Mouse (Mus musculus): ENCODE data around the gene Itgad.
A peak's percentile ranks its signal among the peaks of the same experiment; 100 is the strongest.

The Itgad gene

DNA sequence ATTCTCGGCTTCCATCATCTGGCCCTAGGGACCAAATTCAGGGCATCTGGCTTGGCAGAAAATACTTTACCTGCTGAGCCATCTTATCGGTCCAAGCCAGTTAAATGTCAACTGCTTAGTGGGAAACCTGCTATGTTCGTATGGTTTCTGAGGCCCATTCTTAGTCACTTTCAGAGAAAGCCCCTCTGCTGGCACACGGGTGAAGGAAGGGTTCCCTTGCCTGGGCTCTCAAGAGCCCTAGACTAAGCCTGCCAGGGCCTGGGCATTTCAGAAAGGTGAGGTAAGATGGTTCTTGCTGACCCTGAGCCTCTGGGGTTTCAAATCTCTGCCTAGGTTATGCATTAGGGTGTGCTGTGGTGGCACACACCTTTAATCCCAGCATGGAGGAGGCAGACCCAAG lies 91.4 kb downstream of the Itgad start:
- no peak for DNase-seq

DNA sequence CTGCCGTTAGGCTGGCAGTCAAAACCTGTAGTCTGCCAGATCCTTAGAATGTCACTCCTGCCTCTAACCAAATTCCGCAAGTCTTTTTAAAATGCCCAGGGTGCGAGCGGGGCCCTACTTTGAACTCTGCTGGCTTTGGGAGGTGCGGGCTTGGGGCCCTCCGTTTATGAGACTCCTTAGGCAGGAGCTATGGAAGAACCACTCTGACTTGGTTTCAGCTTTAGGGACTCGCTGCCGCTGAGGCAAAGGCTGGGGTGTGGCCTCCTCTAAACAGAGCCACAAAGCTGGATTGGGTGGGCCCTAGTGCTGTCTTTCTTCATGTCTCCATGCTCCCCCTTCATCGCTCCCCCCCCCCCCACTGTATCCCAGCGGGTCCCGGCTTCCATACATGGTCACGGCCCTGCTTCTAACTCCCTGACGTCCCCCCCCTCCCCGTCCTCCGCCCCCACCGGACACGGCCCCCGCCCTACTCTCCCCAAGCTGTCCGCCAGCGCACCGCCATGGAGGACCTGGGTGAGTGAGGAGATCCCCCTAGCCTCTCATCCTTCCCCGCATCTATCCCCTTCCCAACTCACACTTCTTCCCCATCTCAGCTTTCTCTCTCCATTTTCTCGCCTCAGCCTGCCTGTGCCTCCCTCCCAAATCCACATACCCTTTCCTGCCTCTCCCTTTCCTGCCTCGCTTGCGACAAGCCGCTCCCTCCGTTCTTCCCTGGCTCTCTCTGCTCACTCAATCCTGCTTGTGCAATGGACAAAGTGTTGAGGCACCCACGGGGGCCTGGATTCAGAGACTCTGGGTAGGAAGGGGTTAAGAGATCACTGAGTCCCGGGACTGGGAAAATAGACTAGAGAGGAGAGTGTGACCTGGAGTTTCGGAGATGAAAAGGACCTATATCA lies 92.6 kb downstream of the Itgad start, which contains the start of gene Tgfb1i1:
Tgfb1i1 (plus strand) TSS at position 317 of the 896 bp plus-strand sequence.
- DNase-seq, result peak; percentile 85

DNA sequence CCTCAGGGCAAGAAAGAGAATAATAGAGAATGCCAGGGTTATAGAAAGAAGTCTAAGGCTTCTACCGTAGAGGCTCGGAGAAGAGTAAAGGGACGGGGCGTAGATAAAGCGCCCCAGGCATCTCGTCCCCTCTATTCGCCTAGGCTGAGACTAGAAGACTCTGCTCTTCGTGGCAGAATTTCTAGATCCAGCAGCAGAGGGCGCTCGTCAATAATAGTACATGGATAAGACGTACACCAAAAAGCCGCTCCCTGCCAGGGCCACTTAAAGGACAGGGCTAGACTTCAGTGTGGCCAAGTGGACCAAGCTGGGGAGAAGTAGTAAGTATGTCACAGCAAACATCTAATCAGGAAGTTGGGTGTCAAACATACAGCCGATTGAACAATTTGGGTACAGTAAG lies 93.3 kb downstream of the Itgad start:
- DNase-seq, result peak; percentile 94

DNA sequence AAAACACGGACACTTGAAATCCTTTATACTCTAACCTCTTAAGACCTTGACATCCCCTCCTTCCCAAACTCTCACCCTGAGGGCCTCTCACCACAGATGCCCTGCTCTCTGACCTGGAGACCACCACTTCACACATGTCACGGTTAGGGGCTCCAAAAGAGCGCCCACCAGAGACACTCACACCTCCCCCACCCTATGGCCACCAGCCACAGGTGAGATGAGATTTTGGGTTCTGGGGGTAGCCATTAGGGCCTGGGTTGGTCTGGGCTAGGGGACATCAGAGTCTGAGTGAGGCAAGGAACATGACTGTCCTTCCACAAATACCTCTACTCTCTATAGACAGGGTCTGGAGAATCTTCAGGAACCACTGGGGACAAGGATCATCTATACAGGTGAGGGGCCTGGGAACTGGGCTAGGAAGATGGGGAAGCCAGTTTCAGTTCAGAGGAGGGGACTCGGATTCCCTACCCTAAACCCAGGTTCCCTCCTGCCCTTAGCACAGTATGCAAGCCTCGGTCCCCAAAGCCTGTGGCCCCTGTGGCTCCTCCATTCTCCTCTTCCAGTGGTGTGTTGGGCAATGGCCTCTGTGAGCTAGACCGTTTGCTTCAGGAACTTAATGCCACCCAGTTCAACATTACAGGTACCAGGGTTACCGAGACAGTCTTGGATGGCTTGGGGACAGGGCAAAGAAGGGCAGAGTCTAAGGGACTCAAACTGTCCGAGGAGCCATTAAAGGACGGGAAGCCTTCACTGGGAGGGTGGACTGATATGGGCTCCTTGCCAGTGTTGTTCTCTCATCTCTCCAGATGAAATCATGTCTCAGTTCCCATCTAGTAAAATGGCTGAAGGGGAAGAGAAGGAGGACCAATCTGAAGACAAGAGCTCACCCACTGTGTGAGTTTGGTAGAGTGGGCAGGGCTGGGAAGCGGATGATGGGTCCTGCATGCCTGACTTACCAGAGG lies 94.2 kb downstream of the Itgad start:
- DNase-seq, result no peak

DNA sequence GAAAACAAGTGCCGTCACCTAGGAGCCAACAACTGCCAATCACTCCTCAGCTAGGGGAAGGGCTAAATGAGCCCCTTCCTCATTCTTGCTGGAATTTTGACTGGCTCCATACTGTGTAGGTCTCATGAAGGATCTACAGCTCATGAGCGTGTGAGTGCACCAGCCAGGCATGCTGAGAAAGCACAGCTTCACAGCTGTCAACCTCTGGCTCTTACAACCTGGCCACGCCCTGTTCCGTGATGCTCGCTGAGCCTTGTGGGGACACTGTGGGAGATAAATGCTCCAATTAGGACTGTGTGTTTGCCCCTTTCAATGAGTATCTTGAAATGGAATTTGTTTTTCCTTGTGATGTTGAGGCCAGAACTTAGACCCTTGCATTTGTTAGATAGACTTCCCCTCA lies 95.8 kb downstream of the Itgad start:
- no peak for DNase-seq

DNA sequence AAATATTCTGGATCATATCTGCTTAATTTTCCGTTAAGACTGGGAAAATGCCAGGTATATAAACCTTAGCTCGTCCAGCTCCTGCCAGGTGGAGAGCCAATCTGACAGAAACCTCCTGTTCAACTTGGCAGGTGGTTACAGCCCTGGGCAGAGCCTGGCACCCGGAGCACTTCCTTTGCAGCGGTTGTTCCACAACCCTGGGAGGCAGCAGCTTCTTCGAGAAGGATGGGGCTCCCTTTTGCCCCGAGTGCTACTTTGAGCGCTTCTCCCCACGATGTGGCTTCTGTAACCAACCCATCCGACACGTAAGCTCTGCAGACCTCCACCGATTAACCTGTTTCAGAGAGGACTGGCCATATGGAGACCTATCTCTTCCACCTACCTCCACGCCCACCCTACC lies 97.8 kb downstream of the Itgad start:
- DNase-seq, result no peak

DNA sequence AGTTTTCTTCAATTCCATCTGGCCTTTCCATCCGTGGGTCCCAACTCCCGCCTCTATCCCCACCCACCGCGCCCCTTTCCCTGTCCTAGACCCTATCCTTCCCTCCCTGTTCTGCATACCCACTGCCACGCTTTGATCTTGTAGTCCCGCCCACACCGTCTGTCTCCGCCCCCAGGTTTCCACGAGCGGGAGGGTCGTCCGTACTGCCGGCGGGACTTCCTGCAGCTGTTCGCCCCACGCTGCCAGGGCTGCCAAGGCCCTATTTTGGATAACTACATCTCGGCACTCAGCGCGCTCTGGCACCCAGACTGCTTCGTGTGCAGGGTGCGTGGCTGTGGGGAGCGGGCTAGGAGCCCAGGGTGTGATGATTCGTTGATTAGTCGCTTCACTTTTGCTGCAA lies 98.4 kb downstream of the Itgad start:
- DNase-seq, result peak; percentile 56

DNA sequence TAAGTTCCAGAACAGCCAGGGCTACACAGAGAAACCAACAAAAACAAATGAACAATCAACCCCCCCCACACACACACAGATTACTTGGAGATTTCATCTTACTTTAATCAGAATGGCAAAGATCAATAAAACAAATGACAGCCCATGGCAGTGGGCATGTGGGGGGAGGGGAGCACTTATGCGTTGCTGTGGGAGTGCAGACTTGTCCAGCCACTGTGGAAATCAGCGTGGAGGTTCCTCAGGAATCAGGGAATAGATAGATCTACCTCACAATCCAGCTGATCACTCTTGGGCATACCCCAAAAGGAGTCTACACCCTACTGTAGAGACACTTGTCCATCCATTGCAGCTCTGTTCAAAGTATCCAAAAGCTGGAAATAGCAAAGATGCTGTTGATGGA lies 100.8 kb downstream of the Itgad start:
- no peak for DNase-seq

DNA sequence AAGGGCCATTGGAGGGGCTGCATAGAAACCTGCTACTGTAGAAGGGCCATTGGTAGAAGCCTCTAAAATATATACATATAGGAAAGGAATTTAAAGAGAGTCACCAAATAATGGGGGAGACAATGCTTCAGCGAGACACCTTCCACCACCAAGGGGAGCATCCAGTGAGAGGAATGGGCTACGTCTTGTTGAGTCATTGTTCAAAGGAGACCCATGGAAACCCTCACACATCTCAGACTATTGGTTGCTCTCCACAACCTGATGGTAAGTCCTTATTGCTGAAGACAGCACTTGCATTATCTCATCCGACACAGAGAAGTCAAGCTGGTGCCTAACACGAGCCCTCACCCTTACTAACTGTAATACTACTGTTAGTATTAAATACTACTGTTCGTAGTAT lies 101.6 kb downstream of the Itgad start:
- no peak for DNase-seq

DNA sequence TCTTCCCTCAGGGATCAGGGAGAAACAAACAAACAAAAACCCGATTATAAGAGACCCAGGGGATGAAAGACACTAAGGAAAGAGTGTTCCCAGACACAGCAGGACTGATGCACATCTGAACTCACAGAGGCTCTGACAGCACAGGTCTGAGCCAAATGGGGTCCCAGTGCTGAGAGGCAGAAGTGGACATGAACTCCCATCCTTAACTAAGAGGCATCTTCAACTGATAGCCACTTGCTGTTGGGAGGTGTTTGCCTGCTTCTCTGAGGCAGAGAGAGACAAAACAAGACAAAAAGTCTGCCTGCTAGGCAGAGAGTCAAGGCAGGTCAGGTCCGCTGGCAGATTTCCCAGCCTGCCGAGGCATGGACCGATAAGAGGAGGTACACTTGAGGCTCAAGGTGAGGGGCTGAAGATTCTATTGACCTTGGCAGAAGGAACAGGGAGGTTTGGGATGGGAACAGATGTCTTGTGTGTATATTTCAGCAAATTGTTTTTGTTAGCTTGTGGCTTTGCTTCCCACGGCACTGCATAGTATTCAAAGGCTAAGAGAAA lies 102.7 kb downstream of the Itgad start:
- DNase-seq, result peak; percentile 58

DNA sequence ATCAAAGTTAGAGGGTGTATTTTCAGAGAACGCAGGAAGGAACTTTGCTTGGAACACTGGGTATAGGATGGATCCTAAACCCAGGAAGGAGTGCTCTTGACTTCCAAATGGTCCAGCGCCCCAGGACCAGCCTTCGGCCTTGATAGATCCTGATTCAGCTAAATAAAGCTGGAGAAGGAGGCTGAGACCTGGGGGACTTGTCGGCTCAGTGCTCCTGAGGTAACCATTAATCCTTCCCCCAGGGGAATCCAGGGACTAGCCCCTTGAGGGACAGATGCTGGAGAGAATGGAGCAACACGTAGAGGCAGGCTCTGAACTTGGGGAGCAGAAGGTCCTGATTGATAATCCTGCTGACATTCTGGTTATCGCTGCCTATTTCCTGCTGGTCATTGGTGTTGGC lies 111.2 kb downstream of the Itgad start, which contains the start of gene Slc5a2:
Slc5a2 (plus strand) TSS at position 247 of the 400 bp plus-strand sequence.
- no peak for DNase-seq

DNA sequence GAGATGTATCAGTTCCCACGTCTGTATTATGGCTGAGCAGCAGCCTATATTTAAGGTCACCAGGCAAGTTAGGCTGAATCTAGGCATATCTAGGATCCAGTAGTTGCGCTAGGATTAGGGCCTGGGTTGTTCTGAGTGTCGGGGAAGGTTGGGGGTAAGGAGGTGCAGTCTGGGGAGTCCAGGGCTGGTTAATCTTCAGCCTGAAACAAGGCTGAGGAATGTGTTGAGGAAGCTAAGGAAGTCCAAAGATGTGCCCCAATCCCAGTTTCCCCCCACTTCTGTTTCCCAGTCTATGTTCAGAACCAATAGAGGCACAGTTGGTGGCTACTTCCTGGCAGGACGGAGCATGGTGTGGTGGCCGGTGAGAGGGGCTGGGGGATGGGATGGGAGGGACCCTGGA lies 111.9 kb downstream of the Itgad start:
- no peak for DNase-seq

DNA sequence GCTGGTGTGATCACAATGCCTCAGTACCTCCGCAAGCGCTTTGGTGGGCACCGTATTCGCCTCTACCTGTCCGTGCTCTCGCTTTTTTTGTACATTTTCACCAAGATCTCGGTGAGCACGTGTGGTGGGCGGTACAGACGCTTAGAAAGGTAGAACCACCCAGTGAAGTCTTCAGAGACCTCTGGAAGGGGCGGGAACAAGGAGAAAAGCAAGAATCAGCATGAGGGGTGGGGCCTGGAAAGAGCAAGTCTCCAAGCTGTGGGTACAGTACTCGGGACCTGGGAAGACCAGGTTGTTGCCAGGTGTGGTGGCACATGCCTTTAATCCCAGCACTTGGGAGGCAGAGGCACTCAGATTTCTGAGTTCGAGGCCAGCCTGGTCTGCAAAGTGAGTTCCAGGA lies 113.2 kb downstream of the Itgad start:
- no peak for DNase-seq

DNA sequence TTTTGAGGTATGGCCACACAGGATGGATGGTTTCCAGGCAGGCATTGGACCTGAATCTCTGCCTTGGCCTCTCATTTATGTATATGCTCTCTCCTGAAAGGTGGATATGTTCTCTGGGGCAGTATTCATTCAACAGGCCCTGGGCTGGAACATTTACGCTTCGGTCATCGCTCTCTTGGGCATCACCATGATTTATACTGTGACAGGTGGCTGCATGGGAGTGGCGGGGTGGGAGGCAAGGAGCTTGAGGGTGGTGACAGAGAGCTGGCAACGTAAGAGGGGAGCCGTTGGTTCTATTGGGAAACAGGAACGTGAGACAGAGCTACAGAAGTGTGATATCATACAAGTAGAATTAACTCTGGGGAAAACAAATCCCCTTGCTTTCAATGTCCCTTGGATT lies 113.6 kb downstream of the Itgad start:
- DNase-seq, result no peak

DNA sequence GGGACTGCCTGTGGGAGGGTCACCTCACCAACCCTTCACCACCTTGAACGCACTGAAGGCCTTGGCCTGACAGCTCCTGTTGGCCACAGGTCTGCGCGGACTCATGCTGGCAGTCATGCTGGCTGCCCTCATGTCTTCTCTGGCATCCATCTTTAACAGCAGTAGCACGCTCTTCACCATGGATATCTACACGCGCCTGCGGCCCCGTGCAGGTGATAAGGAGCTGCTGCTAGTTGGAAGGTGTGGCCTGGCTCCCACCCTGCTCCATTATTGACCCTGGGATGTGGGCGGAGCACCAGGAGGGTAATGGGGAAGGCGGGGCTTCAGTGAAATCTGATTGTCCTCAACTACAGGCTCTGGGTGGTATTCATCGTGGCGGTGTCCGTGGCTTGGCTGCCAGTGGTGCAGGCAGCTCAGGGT lies 116.3 kb downstream of the Itgad start:
- DNase-seq, result no peak

DNA sequence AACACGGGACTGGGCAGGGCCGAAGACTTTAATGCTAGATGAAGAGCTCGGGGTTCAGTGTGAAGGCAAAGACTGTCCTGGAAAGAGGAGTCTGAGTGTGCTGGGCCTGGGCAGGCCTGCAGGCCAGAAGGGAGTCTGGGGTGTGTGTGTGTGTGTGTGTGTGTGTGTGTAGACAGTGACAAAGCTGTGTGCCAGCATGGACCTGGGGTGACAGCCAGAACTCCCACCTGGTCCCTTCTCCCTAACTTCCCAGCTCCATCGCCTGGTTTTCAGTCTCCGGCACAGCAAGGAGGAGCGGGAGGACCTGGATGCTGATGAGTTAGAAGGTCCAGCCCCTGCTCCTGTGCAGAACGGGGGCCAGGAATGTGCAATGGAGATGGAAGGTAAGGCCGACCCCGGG lies 117.3 kb downstream of the Itgad start:
- DNase-seq, result no peak
